Mouse (Mus musculus): Measurements from ENCODE around the gene Srebf2. TPM values are rescaled to one million over a fixed set of nuclear protein-coding genes. Genes with fewer than 3 reads are reported as not detected.

The Srebf2 gene
- polyA plus RNA-seq, 1 experiment from 2014 or later, result 155 TPM

GRCm38 (mm10) chr15:82144157-82144556 lies 2.8 kb upstream of the Srebf2 start:
- ATAC-seq (ENCODE audit: insufficient number of reproducible peaks, low FRiP score, low TSS enrichment, low read depth), result no peak
- peaks cover 24% of the 10 kb centered on the region for H3K4me1 ChIP-seq
- no peak overlapping the region for H3K4me2 ChIP-seq
- peaks cover 14% of the 10 kb centered on the region for H3K36me3 ChIP-seq
- no peaks in the 10 kb centered on the region for H3K9me3 ChIP-seq
- H3K27me3 ChIP-seq, result no peaks in the 10 kb centered on the region
- H3K4me3 ChIP-seq, result no peak overlapping the region
- H3K9ac ChIP-seq, result no peak overlapping the region
- H3K27ac ChIP-seq, result peak overlapping the region; percentile 11; the same call in 1 of the 2 replicates
- 89% methylated on average over 5 of the region's 5 CpGs for WGBS

- H3K27ac ChIP-seq, result peak overlapping the region; percentile 97
- no peak overlapping the region for H3K9ac ChIP-seq
- H3K9me3 ChIP-seq, result no peaks in the 10 kb centered on the region
- 57% methylated on average over 2 of the region's 2 CpGs for WGBS
- peaks cover 28% of the 10 kb centered on the region for H3K4me1 ChIP-seq
- H3K27me3 ChIP-seq, result no peaks in the 10 kb centered on the region
- ATAC-seq (ENCODE audit: insufficient number of reproducible peaks, low FRiP score, low TSS enrichment, low read depth), result no peak
- no peak overlapping the region for H3K4me2 ChIP-seq
- H3K36me3 ChIP-seq, result peaks cover 11% of the 10 kb centered on the region
- H3K4me3 ChIP-seq, result no peak overlapping the region
Observed at GRCm38 (mm10) chr15:82145408-82145807, 1.6 kb upstream of the Srebf2 start.

- Histone ChIP-seq H3K9ac (peak overlapping the region; percentile 14; the same call in 1 of the 2 replicates), H3K9me3 (no peaks in the 10 kb centered on the region), H3K4me1 (peaks cover 33% of the 10 kb centered on the region), H3K36me3 (peaks cover 4% of the 10 kb centered on the region), H3K4me2 (peak overlapping the region; percentile 72), H3K27ac (peak overlapping the region; percentile 97), H3K27me3 (no peaks in the 10 kb centered on the region), H3K4me3 (peak overlapping the region; percentile 79)
- no peak for ATAC-seq (ENCODE audit: insufficient number of reproducible peaks, low FRiP score, low TSS enrichment, low read depth)
- WGBS, result 16% methylated on average over 11 of the region's 11 CpGs
Observed at GRCm38 (mm10) chr15:82145851-82146769, 871 bp upstream of the Srebf2 start.

GRCm38 (mm10) chr15:82147611-82148111 lies 680 bp downstream of the Srebf2 start:
- peak; percentile 4; the same call in 1 of the 2 replicates for ATAC-seq (ENCODE audit: insufficient number of reproducible peaks, low FRiP score, low TSS enrichment, low read depth)
- peak overlapping the region; percentile 78 for H3K9ac ChIP-seq

GRCm38 (mm10) chr15:82148510-82148911 lies 1.5 kb downstream of the Srebf2 start:
- ATAC-seq (ENCODE audit: insufficient number of reproducible peaks, low FRiP score, low TSS enrichment, low read depth), result no peak
- Histone ChIP-seq H3K4me3 (peak overlapping the region; percentile 79), H3K9me3 (no peaks in the 10 kb centered on the region), H3K4me1 (peaks cover 44% of the 10 kb centered on the region), H3K9ac (peak overlapping the region; percentile 78), H3K4me2 (peak overlapping the region; percentile 72), H3K36me3 (no peaks in the 10 kb centered on the region; the same call in 1 of the 2 replicates), H3K27ac (peak overlapping the region; percentile 97), H3K27me3 (no peaks in the 10 kb centered on the region)
- 13% methylated on average over 9 of the region's 9 CpGs for WGBS

More at GRCm38 (mm10) chr15:82147611-82148111, 680 bp downstream of the Srebf2 start:
- Histone ChIP-seq H3K9me3 (no peaks in the 10 kb centered on the region), H3K36me3 (no peaks in the 10 kb centered on the region; the same call in 1 of the 2 replicates), H3K27ac (peak overlapping the region; percentile 97), H3K4me2 (peak overlapping the region; percentile 72), H3K4me1 (peaks cover 40% of the 10 kb centered on the region), H3K4me3 (peak overlapping the region; percentile 79), H3K27me3 (no peaks in the 10 kb centered on the region)
- under 1% methylated on average over 37 of the region's 50 CpGs for WGBS

GRCm38 (mm10) chr15:82150042-82150441 lies 3.1 kb downstream of the Srebf2 start:
- Histone ChIP-seq H3K4me2 (no peak overlapping the region), H3K36me3 (no peaks in the 10 kb centered on the region; the same call in 1 of the 2 replicates), H3K4me1 (peaks cover 45% of the 10 kb centered on the region), H3K9ac (no peak overlapping the region), H3K9me3 (no peaks in the 10 kb centered on the region), H3K27ac (no peak overlapping the region), H3K27me3 (no peaks in the 10 kb centered on the region), H3K4me3 (no peak overlapping the region)
- ATAC-seq (ENCODE audit: insufficient number of reproducible peaks, low FRiP score, low TSS enrichment, low read depth), result no peak

- no peak overlapping the region for H3K4me3 ChIP-seq
Observed at GRCm38 (mm10) chr15:82151176-82151575, 4.2 kb downstream of the Srebf2 start.

GRCm38 (mm10) chr15:82152022-82152421 lies 5.0 kb downstream of the Srebf2 start:
- H3K4me3 ChIP-seq, result no peak overlapping the region
- ATAC-seq (ENCODE audit: insufficient number of reproducible peaks, low FRiP score, low TSS enrichment, low read depth), result no peak
- H3K4me1 ChIP-seq, result peaks cover 35% of the 10 kb centered on the region
- WGBS, result 78% methylated on average over 12 of the region's 12 CpGs
- H3K27me3 ChIP-seq, result no peaks in the 10 kb centered on the region
- no peak overlapping the region for H3K9ac ChIP-seq
- peak overlapping the region; percentile 60 for H3K27ac ChIP-seq
- no peaks in the 10 kb centered on the region for H3K9me3 ChIP-seq
- H3K4me2 ChIP-seq, result no peak overlapping the region
- no peaks in the 10 kb centered on the region; the same call in 1 of the 2 replicates for H3K36me3 ChIP-seq

More at GRCm38 (mm10) chr15:82151176-82151575, 4.2 kb downstream of the Srebf2 start:
- Histone ChIP-seq H3K4me1 (peaks cover 39% of the 10 kb centered on the region), H3K4me2 (no peak overlapping the region), H3K9me3 (no peaks in the 10 kb centered on the region), H3K27ac (no peak overlapping the region), H3K9ac (no peak overlapping the region), H3K36me3 (no peaks in the 10 kb centered on the region; the same call in 1 of the 2 replicates), H3K27me3 (no peaks in the 10 kb centered on the region)
- 84% methylated on average over 4 of the region's 4 CpGs for WGBS
- no peak for ATAC-seq (ENCODE audit: insufficient number of reproducible peaks, low FRiP score, low TSS enrichment, low read depth)

GRCm38 (mm10) chr15:82152435-82152834 lies 5.5 kb downstream of the Srebf2 start:
- Histone ChIP-seq H3K4me2 (no peak overlapping the region), H3K9ac (no peak overlapping the region), H3K27me3 (no peaks in the 10 kb centered on the region), H3K9me3 (no peaks in the 10 kb centered on the region), H3K36me3 (no peaks in the 10 kb centered on the region; the same call in 1 of the 2 replicates), H3K4me1 (peaks cover 37% of the 10 kb centered on the region), H3K27ac (peak overlapping the region; percentile 60), H3K4me3 (no peak overlapping the region)
- no peak for ATAC-seq (ENCODE audit: insufficient number of reproducible peaks, low FRiP score, low TSS enrichment, low read depth)
- 61% methylated on average over 7 of the region's 7 CpGs for WGBS

GRCm38 (mm10) chr15:82156298-82156697 lies 9.3 kb downstream of the Srebf2 start:
- Histone ChIP-seq H3K4me2 (no peak overlapping the region), H3K9me3 (no peaks in the 10 kb centered on the region), H3K4me1 (peaks cover 52% of the 10 kb centered on the region), H3K27me3 (no peaks in the 10 kb centered on the region), H3K9ac (no peak overlapping the region), H3K36me3 (no peaks in the 10 kb centered on the region; the same call in 1 of the 2 replicates), H3K4me3 (no peak overlapping the region), H3K27ac (no peak overlapping the region)
- ATAC-seq (ENCODE audit: insufficient number of reproducible peaks, low FRiP score, low TSS enrichment, low read depth), result no peak
- WGBS, result 87% methylated on average over 6 of the region's 6 CpGs

GRCm38 (mm10) chr15:82156902-82157301 lies 9.9 kb downstream of the Srebf2 start:
- Histone ChIP-seq H3K4me3 (no peak overlapping the region), H3K4me1 (peaks cover 58% of the 10 kb centered on the region), H3K9me3 (no peaks in the 10 kb centered on the region), H3K36me3 (no peaks in the 10 kb centered on the region), H3K27me3 (no peaks in the 10 kb centered on the region), H3K9ac (no peak overlapping the region), H3K4me2 (no peak overlapping the region), H3K27ac (no peak overlapping the region)
- 70% methylated on average over 10 of the region's 10 CpGs for WGBS
- ATAC-seq (ENCODE audit: insufficient number of reproducible peaks, low FRiP score, low TSS enrichment, low read depth), result no peak

Measured in limb, embryonic 15.5 days (tissue).